Mouse (Mus musculus) forebrain, postnatal 0 days (tissue): Measurements from ENCODE around the gene Hist1h2bl. TPM values are rescaled to one million over a fixed set of nuclear protein-coding genes. Genes with fewer than 3 reads are reported as not detected.
A peak's percentile ranks its signal among the peaks of the same experiment; 100 is the strongest.

Source experiments
- ATAC-seq: fragments of 200-750 bp; cut with Nextera tagmentation; 2 replicates; pipeline ENCODE4 v1.8.0; 2017; ENCODE audit warnings: mild to moderate bottlenecking, moderate library complexity
- DNase-seq: peaks from one replicate; pipeline ENCODE4 v3.0.0-alpha.2; 2015
- H3K27ac ChIP-seq: fragments of 300-500 bp; sonication (generic); 2 replicates; pipeline ENCODE4 v1.5.1; 2014; ENCODE audit warnings: low read depth, mild to moderate bottlenecking, antibody characterized with exemption, low read length, moderate library complexity, mixed read lengths
- H3K27me3 ChIP-seq: fragments of 300-500 bp; sonication (generic); 2 replicates; pipeline ENCODE4 v1.6.1; 2014; ENCODE audit warnings: mild to moderate bottlenecking, low read length, mixed read lengths; ENCODE audit not compliant: insufficient read depth
- H3K36me3 ChIP-seq: fragments of 300-500 bp; sonication (generic); 2 replicates; pipeline ENCODE4 v1.6.1; 2014; ENCODE audit warnings: mild to moderate bottlenecking, moderate library complexity; ENCODE audit not compliant: insufficient read depth
- H3K4me1 ChIP-seq: fragments of 300-500 bp; sonication (generic); 2 replicates; pipeline ENCODE4 v1.6.1; 2014; ENCODE audit warnings: antibody characterized with exemption; ENCODE audit not compliant: insufficient read depth
- H3K4me2 ChIP-seq: fragments of 300-500 bp; sonication (generic); 2 replicates; pipeline ENCODE4 v1.6.1; 2014; ENCODE audit warnings: low read depth, mild to moderate bottlenecking, moderate library complexity
- H3K4me3 ChIP-seq: fragments of 300-500 bp; sonication (generic); 2 replicates; pipeline ENCODE4 v1.5.1; 2014; ENCODE audit warnings: low read depth, low read length, mixed read lengths
- H3K9ac ChIP-seq: fragments of 300-500 bp; sonication (generic); 2 replicates; pipeline ENCODE4 v1.6.1; 2014; ENCODE audit warnings: mild to moderate bottlenecking
- H3K9me3 ChIP-seq: fragments of 300-500 bp; sonication (generic); 2 replicates; pipeline ENCODE4 v1.6.1; 2016; ENCODE audit warnings: low read length
- CTCF ChIP-seq: sonication (generic); IDR thresholded peaks from 2 replicates; pipeline ENCODE4 v1.5.1; 2016; ENCODE audit warnings: antibody characterized with exemption, control low read depth, low read depth
- WGBS: fragments of 180-500 bp; shearing (Covaris S2); extraction: QIAGEN DNeasy Blood & Tissue Kit; methylation state at CpG from one replicate; pipeline ENCODE4 v1.1.7; 2014; 5-methylcytosine and 5-hydroxymethylcytosine counted together
- microRNA-seq, 2 experiments: library from miRNA; unstranded; fragments of <30 nt; microRNA quantifications; one replicate each; pipeline ENCODE4; 2016
- polyA plus RNA-seq: library from polyadenylated mRNA; unstranded; fragments of >200 nt; fragmentation: Nextera tagmentation; extraction: Ambion mirVana; gene quantifications from 2 replicates; pipeline ENCODE4 v1.2.1, GENCODE M21; 2015
- total RNA-seq: library from RNA; depleted of rRNA; stranded (reverse); fragments of >200 nt; gene quantifications from 2 replicates; pipeline ENCODE4 v1.2.3, GENCODE M21; 2014; rRNA removed

Gene Hist1h2bl
- total and polyA plus RNA-seq, 2 experiments from 2014 or later, result 0.65 to 141 TPM

GRCm38 (mm10) chr13:21710821-21711525, 5.0 kb downstream of the Hist1h2bl start:
- TF ChIP-seq CTCF, result no peak
- H3K27ac ChIP-seq, result no peak overlapping the region
- H3K9me3 ChIP-seq, result no peaks in the 10 kb centered on the region
- H3K4me2 ChIP-seq, result peak overlapping the region; percentile 65
- ATAC-seq (peak; percentile 87), DNase-seq (peak; percentile 91)
- H3K4me3 ChIP-seq, result peak overlapping the region; percentile 64
- 2% methylated on average over 22 of the region's 22 CpGs for WGBS
- H3K9ac ChIP-seq, result peak overlapping the region; percentile 55
- H3K27me3 ChIP-seq, result no peaks in the 10 kb centered on the region
- no peaks in the 10 kb centered on the region for H3K36me3 ChIP-seq
- peaks cover 6% of the 10 kb centered on the region; the same call in 1 of the 2 replicates for H3K4me1 ChIP-seq

GRCm38 (mm10) chr13:21710031-21710711, 5.8 kb downstream of the Hist1h2bl start:
- ATAC-seq (peak; percentile 86), DNase-seq (peak; percentile 93)
- H3K27me3 ChIP-seq, result no peaks in the 10 kb centered on the region
- no peaks in the 10 kb centered on the region for H3K36me3 ChIP-seq
- under 1% methylated on average over 32 of the region's 32 CpGs for WGBS
- peaks cover 3% of the 10 kb centered on the region; the same call in 1 of the 2 replicates for H3K4me1 ChIP-seq
- H3K27ac ChIP-seq, result peak overlapping the region; percentile 77
- H3K9ac ChIP-seq, result peak overlapping the region; percentile 55
- peak overlapping the region; percentile 25 for H3K4me2 ChIP-seq
- peak overlapping the region; percentile 64 for H3K4me3 ChIP-seq
- TF ChIP-seq CTCF, result peak; percentile 84
- H3K9me3 ChIP-seq, result no peaks in the 10 kb centered on the region

- Histone ChIP-seq H3K9ac (no peak overlapping the region), H3K4me3 (no peak overlapping the region), H3K4me2 (no peak overlapping the region), H3K4me1 (no peaks in the 10 kb centered on the region), H3K27ac (no peak overlapping the region), H3K9me3 (no peaks in the 10 kb centered on the region), H3K36me3 (no peaks in the 10 kb centered on the region), H3K27me3 (no peaks in the 10 kb centered on the region)
- no peak for DNase-seq
- 67% methylated on average over 4 of the region's 4 CpGs for WGBS
- ATAC-seq, result no peak
- TF ChIP-seq CTCF, result no peak
Measured at GRCm38 (mm10) chr13:21706669-21707068, 9.3 kb downstream of the Hist1h2bl start.

GRCm38 (mm10) chr13:21697811-21698210, 18.1 kb downstream of the Hist1h2bl start, which contains the start of gene Olfr1359:
Olfr1359 (plus strand) TSS chr13:21698111.
- DNase-seq (no peak), ATAC-seq (no peak)
- no peak within 1 kb of the TSS for H3K4me2 ChIP-seq
- no peak within 1 kb of the TSS for H3K9ac ChIP-seq
- no peak within 1 kb of the TSS for H3K4me3 ChIP-seq
- TF ChIP-seq CTCF, result no peak
- H3K36me3 ChIP-seq, result no peaks in the 10 kb centered on the region
- H3K27ac ChIP-seq, result no peak within 1 kb of the TSS
- H3K9me3 ChIP-seq, result no peaks in the 10 kb centered on the region
- H3K27me3 ChIP-seq, result no peaks in the 10 kb centered on the region
- H3K4me1 ChIP-seq, result no peaks in the 10 kb centered on the region

- WGBS, result 83% methylated on average over 2 of the region's 2 CpGs
- H3K27ac ChIP-seq, result no peak within 1 kb of the TSS
Measured at GRCm38 (mm10) chr13:21677305-21677704, 38.6 kb downstream of the Hist1h2bl start, which contains the start of gene Olfr1360. Olfr1360 (minus strand) TSS chr13:21677405.

More at GRCm38 (mm10) chr13:21677305-21677704, 38.6 kb downstream of the Hist1h2bl start, which contains the start of gene Olfr1360:
- Histone ChIP-seq H3K4me3 (no peak within 1 kb of the TSS), H3K4me1 (no peaks in the 10 kb centered on the region), H3K36me3 (no peaks in the 10 kb centered on the region), H3K27me3 (no peaks in the 10 kb centered on the region), H3K4me2 (no peak within 1 kb of the TSS), H3K9ac (no peak within 1 kb of the TSS), H3K9me3 (no peaks in the 10 kb centered on the region)
- ATAC-seq, result no peak
- no peak for TF ChIP-seq CTCF
- DNase-seq, result no peak

Small RNA genes lying within 50 kb of the gene (microRNA-seq; reads per million reads assigned to microRNA genes)
- gene Gm44357, result 0 reads per million in 2 experiments
- gene Gm44367, result 0 to 0.12 reads per million in 2 experiments
- 0 reads per million in 2 experiments for gene Gm44454

Other genes starting within 250 kb of the Hist1h2bl start
Only the 30 nearest of the 32 such genes appear.
- gene Gm10065, start 236.7 kb downstream of the Hist1h2bl start, total RNA-seq, result 1.5 TPM in 1 of 2 replicates, not detected in the other
- gene Gm10065, start 236.7 kb downstream of the Hist1h2bl start, polyA plus RNA-seq, result not detected in 2 replicates
- gene AK157302, start 220.9 kb downstream of the Hist1h2bl start, total RNA-seq, result 0.14 and 0.31 TPM in 2 replicates
- 0.42 and 0.54 TPM in 2 replicates for gene AK157302, start 220.9 kb downstream of the Hist1h2bl start, polyA plus RNA-seq
- 5.9 and 7.1 TPM in 2 replicates for gene Gm11273, start 214.7 kb downstream of the Hist1h2bl start, total RNA-seq
- gene Gm11273, start 214.7 kb downstream of the Hist1h2bl start, polyA plus RNA-seq, result 5.8 and 11.0 TPM in 2 replicates
- gene Zkscan8, start 185.0 kb downstream of the Hist1h2bl start, total RNA-seq, result 7.8 and 9.5 TPM in 2 replicates
- 1.3 and 2.2 TPM in 2 replicates for gene Zkscan8, start 185.0 kb downstream of the Hist1h2bl start, polyA plus RNA-seq
- not detected in 2 replicates for gene Olfr1366, start 173.3 kb downstream of the Hist1h2bl start, total RNA-seq
- 0.15 TPM in 2 replicates for gene Olfr1366, start 173.3 kb downstream of the Hist1h2bl start, polyA plus RNA-seq
- not detected in 2 replicates for gene Olfr1535, start 156.2 kb downstream of the Hist1h2bl start, total RNA-seq
- gene Olfr1535, start 156.2 kb downstream of the Hist1h2bl start, polyA plus RNA-seq, result 0.06 and 0.07 TPM in 2 replicates
- not detected in 2 replicates for gene Olfr1364, start 134.4 kb downstream of the Hist1h2bl start, total RNA-seq
- gene Olfr1364, start 134.4 kb downstream of the Hist1h2bl start, polyA plus RNA-seq, result not detected in 2 replicates
- gene Olfr1362, start 102.1 kb downstream of the Hist1h2bl start, total RNA-seq, result not detected in 2 replicates
- not detected in 2 replicates for gene Olfr1362, start 102.1 kb downstream of the Hist1h2bl start, polyA plus RNA-seq
- not detected in 2 replicates for gene Olfr11, start 73.6 kb downstream of the Hist1h2bl start, total RNA-seq
- gene Olfr11, start 73.6 kb downstream of the Hist1h2bl start, polyA plus RNA-seq, result not detected in 2 replicates
- gene Olfr1361, start 52.8 kb downstream of the Hist1h2bl start, total RNA-seq, result not detected in 2 replicates
- not detected in 2 replicates for gene Olfr1361, start 52.8 kb downstream of the Hist1h2bl start, polyA plus RNA-seq
- gene Olfr1360, start 38.7 kb downstream of the Hist1h2bl start, total RNA-seq, result not detected in 2 replicates
- not detected in 2 replicates for gene Olfr1360, start 38.7 kb downstream of the Hist1h2bl start, polyA plus RNA-seq
- not detected in 2 replicates for gene Olfr1359, start 18.0 kb downstream of the Hist1h2bl start, total RNA-seq
- gene Olfr1359, start 18.0 kb downstream of the Hist1h2bl start, polyA plus RNA-seq, result not detected in 2 replicates
- gene Hist1h2ai, start 279 bp upstream of the Hist1h2bl start, total RNA-seq, result 342 and 560 TPM in 2 replicates
- gene Hist1h2ai, start 279 bp upstream of the Hist1h2bl start, polyA plus RNA-seq, result 12.1 and 14.6 TPM in 2 replicates
- gene Hist1h3h, start 1.5 kb upstream of the Hist1h2bl start, total RNA-seq, result 277 and 308 TPM in 2 replicates
- gene Hist1h3h, start 1.5 kb upstream of the Hist1h2bl start, polyA plus RNA-seq, result 0.75 and 1.3 TPM in 2 replicates
- gene Hist1h2bm, start 5.9 kb upstream of the Hist1h2bl start, total RNA-seq, result 308 and 356 TPM in 2 replicates
- gene Hist1h2bm, start 5.9 kb upstream of the Hist1h2bl start, polyA plus RNA-seq, result 0.34 TPM in 1 of 2 replicates, not detected in the other
- 282 and 307 TPM in 2 replicates for gene Hist1h4j, start 18.9 kb upstream of the Hist1h2bl start, total RNA-seq
- not detected in 2 replicates for gene Hist1h4j, start 18.9 kb upstream of the Hist1h2bl start, polyA plus RNA-seq
- gene Hist1h4k, start 34.4 kb upstream of the Hist1h2bl start, total RNA-seq, result 635 and 850 TPM in 2 replicates
- gene Hist1h4k, start 34.4 kb upstream of the Hist1h2bl start, polyA plus RNA-seq, result not detected in 2 replicates
- gene Hist1h2ak, start 37.7 kb upstream of the Hist1h2bl start, total RNA-seq, result 242 and 258 TPM in 2 replicates
- gene Hist1h2ak, start 37.7 kb upstream of the Hist1h2bl start, polyA plus RNA-seq, result 4.4 and 5.2 TPM in 2 replicates
- gene Hist1h2bn, start 38.0 kb upstream of the Hist1h2bl start, total RNA-seq, result 157 and 249 TPM in 2 replicates
- not detected in 2 replicates for gene Hist1h2bn, start 38.0 kb upstream of the Hist1h2bl start, polyA plus RNA-seq
- gene Hist1h1b, start 64.5 kb upstream of the Hist1h2bl start, total RNA-seq, result 140 and 182 TPM in 2 replicates
- gene Hist1h1b, start 64.5 kb upstream of the Hist1h2bl start, polyA plus RNA-seq, result 4.0 and 4.7 TPM in 2 replicates
- 282 and 291 TPM in 2 replicates for gene Hist1h3i, start 67.2 kb upstream of the Hist1h2bl start, total RNA-seq
- 20.0 and 34.1 TPM in 2 replicates for gene Hist1h3i, start 67.2 kb upstream of the Hist1h2bl start, polyA plus RNA-seq
- gene Hist1h2an, start 71.1 kb upstream of the Hist1h2bl start, total RNA-seq, result 143 and 154 TPM in 2 replicates
- 1.1 and 1.6 TPM in 2 replicates for gene Hist1h2an, start 71.1 kb upstream of the Hist1h2bl start, polyA plus RNA-seq
- gene Hist1h2bp, start 71.3 kb upstream of the Hist1h2bl start, total RNA-seq, result 46.4 and 70.5 TPM in 2 replicates
- 0.28 TPM in 1 of 2 replicates, not detected in the other for gene Hist1h2bp, start 71.3 kb upstream of the Hist1h2bl start, polyA plus RNA-seq
- 214 and 268 TPM in 2 replicates for gene Hist1h2bq, start 94.1 kb upstream of the Hist1h2bl start, total RNA-seq
- gene Hist1h2bq, start 94.1 kb upstream of the Hist1h2bl start, polyA plus RNA-seq, result 4.6 and 5.2 TPM in 2 replicates
- 1.0 TPM in 1 of 2 replicates, not detected in the other for gene Hist1h2ao, start 94.3 kb upstream of the Hist1h2bl start, total RNA-seq
- gene Hist1h2ao, start 94.3 kb upstream of the Hist1h2bl start, polyA plus RNA-seq, result 1.6 TPM in 1 of 2 replicates, not detected in the other
- gene Hist1h4m, start 95.6 kb upstream of the Hist1h2bl start, total RNA-seq, result 1.3 and 1.7 TPM in 2 replicates
- not detected in 2 replicates for gene Hist1h4m, start 95.6 kb upstream of the Hist1h2bl start, polyA plus RNA-seq
- gene Hist1h4n, start 116.1 kb upstream of the Hist1h2bl start, total RNA-seq, result 2,245 and 2,544 TPM in 2 replicates
- gene Hist1h4n, start 116.1 kb upstream of the Hist1h2bl start, polyA plus RNA-seq, result 2.4 and 5.0 TPM in 2 replicates
- 584 and 748 TPM in 2 replicates for gene Hist1h2ap, start 117.4 kb upstream of the Hist1h2bl start, total RNA-seq
- gene Hist1h2ap, start 117.4 kb upstream of the Hist1h2bl start, polyA plus RNA-seq, result 655 and 1,288 TPM in 2 replicates
- gene Hist1h2br, start 117.6 kb upstream of the Hist1h2bl start, total RNA-seq, result 158 and 260 TPM in 2 replicates
- 4.6 and 4.9 TPM in 2 replicates for gene Hist1h2br, start 117.6 kb upstream of the Hist1h2bl start, polyA plus RNA-seq
- 20.7 and 21.6 TPM in 2 replicates for gene Zfp184, start 229.0 kb upstream of the Hist1h2bl start, total RNA-seq
- gene Zfp184, start 229.0 kb upstream of the Hist1h2bl start, polyA plus RNA-seq, result 15.3 and 17.2 TPM in 2 replicates